Mouse (Mus musculus) lung, embryonic 16.5 days (tissue): ENCODE measurements around the gene Cacng1. TPM values are rescaled to one million over a fixed set of nuclear protein-coding genes. Genes with fewer than 3 reads are reported as not detected.
A peak's percentile ranks its signal among the peaks of the same experiment; 100 is the strongest.

Source experiments
- ATAC-seq: fragments of 200-750 bp; cut with Nextera tagmentation; 2 replicates; pipeline ENCODE4 v1.8.0; 2017; ENCODE audit warnings: low read depth, mild to moderate bottlenecking, moderate library complexity
- H3K27ac ChIP-seq: fragments of 300-500 bp; sonication (generic); 2 replicates; pipeline ENCODE4 v1.5.1; 2014; ENCODE audit warnings: mild to moderate bottlenecking, control low read depth, low read length
- H3K27me3 ChIP-seq: fragments of 300-500 bp; sonication (generic); 2 replicates; pipeline ENCODE4 v1.6.1; 2014; ENCODE audit warnings: low read depth, low read length, mixed read lengths; ENCODE audit not compliant: control insufficient read depth, insufficient read depth
- H3K36me3 ChIP-seq: fragments of 300-500 bp; sonication (generic); 2 replicates; pipeline ENCODE4 v1.6.1; 2014; ENCODE audit warnings: low read length; ENCODE audit not compliant: control insufficient read depth, insufficient read depth
- H3K4me1 ChIP-seq: fragments of 300-500 bp; sonication (generic); replicated peaks from 2 replicates; pipeline ENCODE4 v1.6.1; 2014; ENCODE audit warnings: low read length, mixed read lengths; ENCODE audit not compliant: control insufficient read depth, insufficient read depth
- H3K4me2 ChIP-seq: fragments of 300-500 bp; sonication (generic); 2 replicates; pipeline ENCODE4 v1.6.1; 2014; ENCODE audit warnings: low read depth, low read length, control low read depth
- H3K4me3 ChIP-seq: fragments of 300-500 bp; sonication (generic); 2 replicates; pipeline ENCODE4 v1.5.1; 2014; ENCODE audit warnings: mild to moderate bottlenecking, low read length, control low read depth
- H3K9ac ChIP-seq: fragments of 300-500 bp; sonication (generic); 2 replicates; pipeline ENCODE4 v1.6.1; 2014; ENCODE audit warnings: low read length, control low read depth
- H3K9me3 ChIP-seq: fragments of 300-500 bp; sonication (generic); 2 replicates; pipeline ENCODE4 v1.6.1; 2016; ENCODE audit warnings: low read length; ENCODE audit not compliant: control insufficient read depth
- WGBS: fragments of 180-500 bp; shearing (Covaris S2); extraction: QIAGEN DNeasy Blood & Tissue Kit; methylation state at CpG from one replicate; pipeline ENCODE4 v1.1.7; 2014; 5-methylcytosine and 5-hydroxymethylcytosine counted together
- polyA plus RNA-seq: library from polyadenylated mRNA; unstranded; fragments of >200 nt; fragmentation: Nextera tagmentation; extraction: Ambion mirVana; gene quantifications from 2 replicates; pipeline ENCODE4 v1.2.1, GENCODE M21; 2015

Gene Cacng1
- polyA plus RNA-seq, 1 experiment from 2014 or later = 1.0 TPM

DNA sequence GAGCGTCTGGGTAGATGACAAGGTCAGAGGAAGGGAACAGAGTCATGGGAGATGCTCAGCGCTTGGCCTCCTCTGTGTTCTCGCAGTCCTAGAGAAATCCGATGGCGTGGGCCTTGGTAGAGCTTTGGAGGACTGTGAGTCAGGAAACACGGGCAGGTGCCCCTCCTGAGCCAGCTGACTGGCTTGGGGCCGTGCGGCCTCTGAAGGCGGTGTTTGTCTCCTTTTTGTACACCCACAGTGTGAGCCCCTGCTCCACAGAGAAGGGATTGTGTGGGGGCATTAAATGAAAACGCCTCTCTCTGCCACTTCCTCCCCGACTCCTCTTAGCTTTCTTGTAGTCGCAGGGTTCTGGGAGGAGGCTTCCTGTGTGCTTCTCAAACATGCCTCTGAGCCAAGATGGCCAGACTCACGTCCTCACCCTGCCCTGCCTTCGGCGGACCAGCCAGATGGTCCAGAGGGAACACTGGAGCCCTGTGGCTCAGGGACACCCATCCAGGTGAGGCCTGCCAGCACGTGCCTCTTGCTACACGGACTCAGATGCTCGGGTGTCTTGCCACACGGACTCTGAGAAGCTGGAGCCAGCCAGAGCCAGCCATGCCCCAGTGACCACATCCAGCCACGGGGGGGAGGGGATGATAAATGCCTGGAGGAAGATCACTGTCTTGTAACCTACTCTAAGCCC lies 22.2 kb upstream of the Cacng1 start:
- Histone ChIP-seq H3K9ac (no peak overlapping the region), H3K4me2 (no peak overlapping the region), H3K27me3 (no peaks in the 10 kb centered on the region), H3K9me3 (no peaks in the 10 kb centered on the region), H3K4me1 (no peaks in the 10 kb centered on the region), H3K4me3 (no peak overlapping the region), H3K27ac (no peak overlapping the region), H3K36me3 (no peaks in the 10 kb centered on the region)
- no peak for ATAC-seq
- WGBS = 70% methylated on average over 20 of the region's 20 CpGs

DNA sequence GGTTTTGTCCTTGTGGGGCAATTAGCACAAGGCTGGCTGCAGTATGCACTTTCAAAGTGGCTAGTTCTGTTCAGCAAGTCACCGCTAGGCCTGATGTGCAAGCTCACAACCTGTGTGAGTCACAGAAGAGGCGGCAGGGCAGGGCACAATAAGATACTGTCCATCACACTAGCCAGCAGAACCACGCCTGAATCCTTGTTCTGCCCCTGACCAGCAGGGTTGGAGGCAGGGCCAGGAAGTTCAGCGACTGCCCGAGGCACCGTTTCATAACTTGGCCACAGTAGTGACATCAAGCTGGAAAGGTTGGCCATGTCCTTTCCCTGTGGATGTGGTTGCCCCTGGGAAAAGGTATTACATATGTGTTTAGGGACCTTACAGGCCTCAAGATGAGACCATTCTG lies 21.6 kb upstream of the Cacng1 start:
- Histone ChIP-seq H3K4me2 (no peak overlapping the region), H3K27ac (no peak overlapping the region), H3K27me3 (no peaks in the 10 kb centered on the region), H3K4me3 (no peak overlapping the region), H3K36me3 (no peaks in the 10 kb centered on the region), H3K9me3 (no peaks in the 10 kb centered on the region), H3K4me1 (no peaks in the 10 kb centered on the region), H3K9ac (no peak overlapping the region)
- 81% methylated on average over 6 of the region's 6 CpGs for WGBS
- no peak for ATAC-seq

DNA sequence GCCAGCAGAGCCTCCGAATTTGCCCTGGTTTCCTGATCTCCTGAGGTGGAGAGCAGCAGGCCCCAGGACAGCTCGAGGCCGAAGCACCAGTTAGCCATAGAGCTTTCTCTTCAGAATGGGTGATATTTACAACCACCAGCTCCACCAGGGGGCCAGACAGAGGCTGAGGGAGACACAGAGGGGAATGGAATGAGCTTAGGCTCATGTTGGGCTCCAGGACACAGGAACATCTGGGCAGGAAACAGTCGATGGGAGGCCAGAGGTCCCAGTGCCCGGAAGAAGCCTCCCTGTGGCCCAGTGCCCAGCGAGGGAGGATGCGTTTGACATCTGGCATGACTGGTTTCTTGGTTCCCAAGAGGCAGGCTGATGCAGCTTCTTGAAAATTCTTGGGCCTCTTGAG lies 17.8 kb upstream of the Cacng1 start:
- no peak overlapping the region for H3K4me3 ChIP-seq
- no peak overlapping the region for H3K4me2 ChIP-seq
- no peaks in the 10 kb centered on the region for H3K9me3 ChIP-seq
- no peaks in the 10 kb centered on the region for H3K36me3 ChIP-seq
- no peaks in the 10 kb centered on the region for H3K27me3 ChIP-seq
- no peak overlapping the region for H3K9ac ChIP-seq
- H3K27ac ChIP-seq = no peak overlapping the region
- WGBS = 63% methylated on average over 7 of the region's 7 CpGs
- 0 out of 2 replicates have a peak, but pooled peaks have one; percentile 12 for ATAC-seq
- no peaks in the 10 kb centered on the region for H3K4me1 ChIP-seq

DNA sequence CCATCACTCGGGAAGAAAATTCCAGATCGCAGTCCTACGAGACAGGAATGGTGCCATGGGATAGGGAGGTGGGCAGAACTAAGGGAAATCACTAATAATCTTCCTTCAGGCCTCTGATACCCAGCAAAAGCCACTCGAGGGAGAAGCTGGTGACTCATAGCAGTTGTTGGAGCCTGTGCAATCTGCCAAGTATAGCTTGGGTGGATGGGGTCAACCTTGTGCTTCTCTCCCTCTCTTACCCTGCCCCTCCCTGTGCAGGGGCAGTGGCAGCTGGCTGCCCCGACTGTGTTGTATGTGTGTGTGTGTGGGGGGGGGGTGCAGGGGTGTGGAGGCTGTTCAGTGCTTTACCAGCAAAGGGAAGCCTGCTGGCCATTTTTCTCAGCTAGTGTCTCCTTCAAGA lies 15.2 kb upstream of the Cacng1 start:
- H3K4me1 ChIP-seq = no peaks in the 10 kb centered on the region
- H3K27ac ChIP-seq = no peak overlapping the region
- no peaks in the 10 kb centered on the region for H3K36me3 ChIP-seq
- no peak overlapping the region for H3K9ac ChIP-seq
- ATAC-seq = no peak
- no peaks in the 10 kb centered on the region for H3K9me3 ChIP-seq
- H3K4me3 ChIP-seq = no peak overlapping the region
- WGBS = 63% methylated on average over 5 of the region's 5 CpGs
- H3K27me3 ChIP-seq = no peaks in the 10 kb centered on the region
- H3K4me2 ChIP-seq = no peak overlapping the region

DNA sequence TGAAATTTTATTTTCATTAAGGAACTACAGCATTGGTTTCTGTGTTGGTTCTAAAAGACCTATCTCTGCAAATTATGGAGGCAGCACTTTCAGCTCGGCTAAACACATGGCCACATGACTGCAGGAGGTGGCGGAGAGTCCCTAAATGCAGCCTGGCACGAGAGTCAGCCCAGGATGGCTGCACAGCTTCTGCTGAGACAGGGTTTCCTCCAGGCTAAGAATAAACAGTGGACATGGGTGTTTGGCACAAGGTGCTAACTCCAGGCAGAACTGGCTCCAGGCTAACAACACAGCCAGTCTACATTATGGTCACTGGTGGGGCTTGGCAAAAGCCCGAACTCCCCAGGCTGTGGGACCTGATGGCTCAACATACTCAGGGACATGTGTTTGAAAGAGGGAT lies 14.6 kb upstream of the Cacng1 start:
- Histone ChIP-seq H3K36me3 (no peaks in the 10 kb centered on the region), H3K4me2 (no peak overlapping the region), H3K4me3 (no peak overlapping the region), H3K4me1 (no peaks in the 10 kb centered on the region), H3K27me3 (no peaks in the 10 kb centered on the region), H3K27ac (no peak overlapping the region), H3K9me3 (no peaks in the 10 kb centered on the region), H3K9ac (no peak overlapping the region)
- ATAC-seq = no peak
- 70% methylated on average over 4 of the region's 4 CpGs for WGBS

DNA sequence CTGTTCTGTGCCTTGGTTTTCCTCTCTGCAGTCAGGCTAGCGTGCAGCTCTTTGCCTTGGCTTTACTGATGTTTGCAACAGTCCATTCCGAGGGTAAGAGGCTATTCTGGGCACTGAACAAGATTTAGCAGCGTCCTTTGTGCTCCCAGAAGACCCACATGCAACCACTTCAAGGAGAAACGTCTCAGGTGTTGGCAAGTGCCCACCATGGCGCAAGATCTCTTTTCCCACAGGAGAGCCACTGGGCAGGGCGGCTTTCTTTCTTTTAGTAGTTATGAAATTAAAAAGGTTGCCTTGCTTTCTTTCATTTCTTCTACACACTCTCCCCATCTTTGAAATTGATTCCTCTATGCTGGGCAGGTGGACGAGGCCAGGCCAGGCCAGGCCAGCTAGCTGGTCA lies 12.8 kb upstream of the Cacng1 start:
- no peak overlapping the region for H3K27ac ChIP-seq

DNA sequence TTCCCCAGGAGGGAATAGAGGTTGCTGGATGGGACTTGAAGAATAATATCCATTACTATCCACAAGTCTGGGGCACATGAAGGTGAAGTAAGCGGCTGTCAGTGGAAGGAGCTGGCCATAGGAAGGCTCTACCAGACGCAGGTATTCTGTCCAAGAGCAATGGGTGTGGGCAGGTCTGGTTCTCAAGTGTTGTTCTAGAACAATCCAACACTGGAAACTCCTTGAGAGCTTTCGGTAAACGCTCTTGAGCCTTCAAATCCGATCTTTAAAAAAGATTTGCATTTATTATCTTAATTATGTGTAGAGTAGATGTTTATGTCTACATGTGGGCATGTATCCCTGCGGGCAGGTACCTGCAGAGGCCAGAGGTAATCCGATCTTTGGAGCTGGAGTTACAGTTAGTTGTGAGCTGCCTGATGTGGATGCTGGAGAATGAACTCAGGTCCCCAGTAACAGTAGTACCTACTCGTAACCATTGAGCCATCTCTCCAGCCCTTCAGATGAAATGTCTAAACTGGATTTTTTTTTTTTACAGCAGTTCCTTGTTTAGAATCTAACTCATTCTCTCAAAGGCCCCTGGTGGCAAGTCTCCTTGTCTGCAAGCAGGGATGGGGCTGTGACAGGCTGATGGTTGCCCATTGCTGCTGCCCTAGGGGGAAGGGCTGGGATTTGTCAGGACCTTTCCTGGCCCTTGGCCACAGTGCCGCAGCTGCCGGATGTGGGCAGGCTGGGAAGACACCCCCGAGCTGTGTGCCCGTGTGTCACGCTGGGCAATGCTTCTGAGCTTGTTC lies 11.9 kb upstream of the Cacng1 start:
- ATAC-seq = no peak
- no peak overlapping the region for H3K27ac ChIP-seq

More for the DNA sequence above, 12.8 kb upstream of the Cacng1 start:
- no peak overlapping the region for H3K9ac ChIP-seq
- H3K27me3 ChIP-seq = no peaks in the 10 kb centered on the region
- no peaks in the 10 kb centered on the region for H3K4me1 ChIP-seq
- no peaks in the 10 kb centered on the region for H3K9me3 ChIP-seq
- ATAC-seq = no peak
- no peaks in the 10 kb centered on the region for H3K36me3 ChIP-seq
- no peak overlapping the region for H3K4me2 ChIP-seq
- whole genome bisulfite sequencing = 71% methylated on average over 7 of the region's 7 CpGs
- no peak overlapping the region for H3K4me3 ChIP-seq

DNA sequence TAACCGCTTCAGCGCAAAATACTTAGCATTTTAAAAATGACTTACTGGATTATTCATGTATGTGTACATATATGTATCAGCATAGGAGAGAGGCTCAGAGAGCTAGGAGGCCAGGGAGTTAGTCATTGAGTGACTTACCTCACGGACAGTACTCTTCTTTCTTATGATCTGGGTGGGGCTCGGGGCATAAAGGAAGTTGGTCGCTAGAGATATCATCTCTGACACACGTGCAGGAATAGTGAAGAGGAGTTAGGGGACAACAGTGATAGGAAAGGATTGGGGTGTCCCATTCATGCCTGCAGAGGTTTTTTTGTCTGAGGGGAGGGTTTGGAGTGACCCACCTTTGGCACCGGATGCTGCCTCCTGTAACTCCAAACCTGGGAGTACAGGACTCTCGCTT lies 8.3 kb upstream of the Cacng1 start:
- no peaks in the 10 kb centered on the region for H3K9me3 ChIP-seq
- H3K4me2 ChIP-seq = no peak overlapping the region
- H3K27me3 ChIP-seq = no peaks in the 10 kb centered on the region
- H3K36me3 ChIP-seq = no peaks in the 10 kb centered on the region
- H3K4me3 ChIP-seq = no peak overlapping the region
- no peak overlapping the region for H3K27ac ChIP-seq
- no peak overlapping the region for H3K9ac ChIP-seq
- WGBS = 80% methylated on average over 8 of the region's 8 CpGs
- ATAC-seq = no peak
- no peaks in the 10 kb centered on the region for H3K4me1 ChIP-seq

More for the DNA sequence above, 11.9 kb upstream of the Cacng1 start:
- Histone ChIP-seq H3K9ac (no peak overlapping the region), H3K4me1 (no peaks in the 10 kb centered on the region), H3K4me2 (no peak overlapping the region), H3K4me3 (no peak overlapping the region), H3K27me3 (no peaks in the 10 kb centered on the region), H3K36me3 (no peaks in the 10 kb centered on the region), H3K9me3 (no peaks in the 10 kb centered on the region)
- 50% methylated on average over 13 of the region's 13 CpGs for WGBS

DNA sequence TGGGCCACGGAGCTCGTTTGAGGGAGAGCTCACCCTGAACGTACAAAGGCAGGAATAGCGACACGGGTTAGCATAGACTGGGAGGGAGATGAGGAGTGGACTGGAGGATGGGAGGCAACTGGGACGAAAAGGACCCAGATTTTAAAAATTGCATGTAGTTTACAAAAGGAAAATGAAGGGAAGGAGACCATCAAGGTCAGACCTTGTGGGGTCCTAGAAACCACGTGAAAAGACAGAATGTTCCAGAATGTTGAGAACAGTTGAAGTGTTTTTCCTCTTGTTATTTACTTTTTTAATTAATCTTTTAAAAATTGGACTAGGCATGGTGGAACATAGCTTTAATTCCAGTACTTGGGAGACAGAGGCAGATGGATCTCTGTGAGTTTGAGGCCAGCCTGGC lies 4.7 kb upstream of the Cacng1 start:
- Histone ChIP-seq H3K4me2 (no peak overlapping the region), H3K4me3 (no peak overlapping the region), H3K27me3 (no peaks in the 10 kb centered on the region), H3K9me3 (no peaks in the 10 kb centered on the region), H3K9ac (no peak overlapping the region), H3K36me3 (no peaks in the 10 kb centered on the region), H3K27ac (no peak overlapping the region), H3K4me1 (no peaks in the 10 kb centered on the region)
- WGBS = 74% methylated on average over 7 of the region's 7 CpGs
- no peak for ATAC-seq
